Mouse (Mus musculus): Measurements from ENCODE around the gene Eipr1.

GRCm38 (mm10) chr12:28913099-28913498 is 161.5 kb downstream of the Eipr1 start:
- TF ChIP-seq EP300 (IDR thresholded peaks at IDR 0.05; ENCODE audit: insufficient read depth, low read depth, low read length) (no peak), POLR2A (IDR thresholded peaks at IDR 0.05; ENCODE audit: insufficient read depth, low read length) (no peak), CTCF (IDR thresholded peaks at IDR 0.05; ENCODE audit: low read depth, low read length) (no peak)

All from ES-Bruce4 (cell line).